Mouse (Mus musculus) cerebellum, adult 8-10 months (tissue): ENCODE measurements around the gene Klhl30.

Source experiments
- DNase-seq: peaks from one replicate; pipeline ENCODE4 v3.0.0; 2022

The Klhl30 gene

DNA sequence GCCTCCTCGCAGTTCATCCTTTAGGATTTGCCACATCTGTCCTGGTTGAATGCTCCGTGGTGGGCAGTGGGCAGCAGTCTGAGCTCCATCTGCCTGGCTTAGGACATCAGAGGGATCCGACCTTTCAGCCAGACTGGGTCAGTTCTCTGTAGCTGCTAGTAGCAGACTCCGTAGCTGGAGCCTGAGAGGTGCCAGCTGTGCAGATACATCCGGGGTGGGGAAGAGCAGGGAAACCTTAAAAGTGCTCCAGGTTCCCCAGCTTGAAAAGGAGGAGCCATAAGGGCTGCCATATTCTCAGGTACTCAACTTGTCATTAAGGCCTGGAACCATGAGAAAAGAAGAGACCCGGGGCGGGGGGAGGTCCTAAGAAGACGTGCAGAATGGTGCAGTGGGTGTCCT lies 15.0 kb downstream of the Klhl30 start:
- no peak for DNase-seq

DNA sequence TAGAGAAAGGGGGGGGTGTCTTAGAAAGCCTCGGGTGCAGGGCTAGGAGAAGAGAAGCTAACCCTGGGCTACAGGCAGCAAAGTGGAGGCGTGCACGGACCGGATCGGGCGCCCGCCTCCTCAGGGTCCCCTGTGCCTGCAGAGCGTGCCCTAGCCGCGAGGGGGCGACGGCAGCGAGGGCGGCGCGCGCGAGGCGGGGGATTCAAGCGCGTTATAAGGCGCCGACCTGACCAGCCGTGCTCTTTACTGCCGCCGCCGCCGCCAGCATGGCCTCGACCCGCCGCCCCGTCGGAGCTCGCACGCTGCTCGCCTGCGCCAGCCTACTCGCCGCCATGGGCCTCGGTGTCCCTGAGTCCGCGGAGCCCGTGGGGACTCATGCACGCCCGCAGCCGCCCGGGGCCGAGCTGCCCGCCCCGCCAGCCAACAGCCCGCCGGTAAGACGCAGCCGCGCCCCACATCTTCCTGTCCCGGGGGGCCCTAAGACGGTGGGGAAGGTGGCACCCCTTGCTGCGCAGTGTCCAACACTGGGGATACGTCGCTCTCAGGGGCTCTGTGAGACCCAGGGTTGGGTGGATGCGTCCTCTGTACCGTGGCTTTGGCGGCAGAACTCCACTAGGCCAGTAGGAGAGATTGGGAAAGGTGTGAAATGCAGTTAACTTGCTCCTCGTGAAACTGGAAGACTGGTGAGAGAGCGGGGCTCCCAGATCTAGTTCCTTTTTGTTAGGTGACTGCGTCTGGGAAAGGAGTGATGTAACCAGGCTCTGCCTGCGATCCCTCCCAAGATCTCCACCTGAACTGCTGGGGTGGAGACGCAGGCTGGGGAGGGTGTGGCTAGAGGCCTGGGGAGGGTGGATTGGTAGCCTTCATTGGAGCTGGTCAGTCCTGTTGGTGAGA lies 15.6 kb downstream of the Klhl30 start, which contains the start of gene Erfe:
TSS of gene Erfe (plus strand) at position 216 of the 894 bp plus-strand sequence.
- no peak for DNase-seq

DNA sequence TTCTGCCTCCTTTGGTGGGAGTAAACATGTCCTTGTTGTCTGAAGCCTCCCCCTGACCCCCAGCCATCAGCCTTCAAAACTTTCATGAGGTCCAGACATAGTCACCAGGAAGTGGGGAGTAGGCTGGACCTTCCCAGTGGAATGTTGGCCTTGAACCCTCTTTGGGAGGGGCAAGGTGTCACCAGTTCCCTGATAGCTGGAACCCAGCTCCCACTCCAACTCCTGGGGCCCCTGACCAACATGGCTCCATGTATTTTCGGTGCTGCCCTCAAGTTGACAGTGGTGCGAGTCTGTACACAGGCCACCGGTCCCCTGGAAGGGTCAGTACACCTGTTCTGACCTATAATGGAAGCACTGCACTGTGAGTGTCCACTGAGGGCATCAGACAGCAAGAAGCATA lies 16.5 kb downstream of the Klhl30 start:
- DNase-seq = no peak

DNA sequence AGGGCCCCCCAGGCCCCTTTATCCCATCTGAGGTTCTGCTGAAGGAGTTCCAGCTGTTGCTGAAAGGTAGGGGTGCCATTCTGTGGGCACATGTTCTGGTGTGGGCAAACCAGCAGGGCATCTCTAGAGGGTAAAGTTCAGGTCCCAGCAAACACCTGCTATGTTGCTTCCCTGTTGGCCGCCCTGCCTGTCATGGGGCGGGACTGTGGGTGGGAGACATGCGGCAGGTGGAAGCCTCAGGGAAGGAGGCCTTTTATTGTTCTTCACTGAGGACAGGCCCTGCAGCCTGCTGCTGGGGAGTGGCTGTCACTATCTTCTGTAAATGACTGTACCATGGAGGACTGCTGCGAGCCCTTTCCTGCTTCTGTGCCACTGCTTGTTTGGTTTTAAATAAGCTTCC lies 18.6 kb downstream of the Klhl30 start:
- DNase-seq = no peak

DNA sequence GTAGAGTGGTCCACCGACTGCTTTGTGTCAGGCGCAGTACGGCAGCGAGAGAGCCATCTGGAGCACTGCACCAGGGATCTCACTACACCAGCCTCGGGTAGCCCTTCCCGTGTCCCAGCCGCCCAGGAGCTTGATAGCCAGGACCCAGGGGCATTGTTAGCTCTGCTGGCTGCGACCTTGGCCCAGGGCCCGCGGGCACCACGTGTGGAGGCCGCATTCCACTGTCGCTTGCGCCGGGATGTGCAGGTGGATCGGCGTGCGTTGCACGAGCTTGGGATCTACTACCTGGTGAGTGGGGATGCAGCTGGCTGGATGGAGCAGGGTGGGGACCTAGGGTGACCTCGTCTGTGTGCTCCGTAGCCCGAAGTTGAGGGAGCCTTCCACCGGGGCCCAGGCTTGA lies 19.2 kb downstream of the Klhl30 start:
- no peak for DNase-seq

DNA sequence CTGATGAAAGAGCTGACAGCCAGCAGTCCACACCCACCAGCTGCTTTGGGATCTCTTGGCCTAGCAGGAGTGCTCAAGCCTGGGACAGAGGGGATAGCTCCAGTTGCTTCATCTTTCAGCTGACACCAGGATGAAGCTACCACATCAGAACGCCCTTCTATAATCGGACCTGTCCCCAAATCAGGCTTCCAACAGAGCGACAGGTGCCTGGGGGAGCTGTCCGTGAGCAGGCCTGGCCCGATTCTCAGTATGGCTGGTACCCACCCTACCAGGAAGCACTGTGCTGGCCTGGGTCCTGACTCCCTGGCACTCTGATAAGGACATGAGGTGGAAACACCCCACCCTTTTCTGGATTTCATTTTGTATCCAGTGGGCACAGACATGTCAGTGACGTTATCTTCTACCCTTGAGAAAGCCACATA lies 22.6 kb downstream of the Klhl30 start:
- no peak for DNase-seq

DNA sequence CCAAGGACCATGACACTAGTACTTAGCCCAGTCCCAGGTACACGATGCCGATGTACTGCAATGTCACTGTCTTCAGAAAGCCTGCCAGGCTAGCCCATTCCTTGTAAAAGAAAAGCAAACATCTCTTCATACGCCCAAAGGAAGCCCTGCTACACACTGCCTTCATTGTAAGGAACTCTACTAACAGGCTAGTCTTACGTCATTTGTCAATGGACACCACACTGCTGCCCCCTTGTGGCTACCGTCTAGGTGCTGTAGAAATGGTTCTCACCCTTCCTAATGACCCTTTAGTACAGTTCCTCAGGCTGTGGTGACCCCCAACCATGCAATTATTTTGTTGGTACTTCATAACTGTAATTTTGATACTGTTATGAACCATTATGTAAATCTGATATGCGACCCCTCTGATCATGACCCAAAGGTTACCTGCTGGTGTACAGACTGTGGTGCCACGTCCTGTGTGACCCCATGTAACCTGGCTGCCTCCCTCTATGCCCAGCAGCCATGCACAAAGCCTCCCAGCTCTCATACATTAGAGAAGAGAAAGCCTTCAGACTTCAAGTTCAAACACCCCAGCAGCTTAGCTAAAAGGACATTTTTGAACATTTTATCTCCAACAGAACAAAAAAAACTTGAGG lies 29.8 kb downstream of the Klhl30 start:
- DNase-seq = peak; percentile 65

DNA sequence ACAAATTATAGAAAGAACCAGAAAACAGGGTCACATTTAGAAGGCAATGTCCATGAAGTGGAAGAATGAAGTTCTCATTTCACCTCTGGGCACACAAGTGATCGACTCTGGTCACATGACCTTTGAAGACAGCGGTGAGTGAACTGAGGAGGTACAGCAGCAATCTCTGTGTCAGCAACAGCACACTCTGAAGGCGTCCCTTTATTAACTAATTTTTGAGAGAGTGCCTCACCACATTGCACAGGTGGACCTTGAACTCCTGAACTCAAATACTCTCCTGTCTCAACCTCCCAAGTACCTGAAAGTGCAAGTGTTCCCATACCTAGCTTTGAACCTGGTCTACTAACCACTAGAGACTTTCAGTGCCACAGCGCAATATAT lies 30.3 kb downstream of the Klhl30 start:
- DNase-seq = no peak

DNA sequence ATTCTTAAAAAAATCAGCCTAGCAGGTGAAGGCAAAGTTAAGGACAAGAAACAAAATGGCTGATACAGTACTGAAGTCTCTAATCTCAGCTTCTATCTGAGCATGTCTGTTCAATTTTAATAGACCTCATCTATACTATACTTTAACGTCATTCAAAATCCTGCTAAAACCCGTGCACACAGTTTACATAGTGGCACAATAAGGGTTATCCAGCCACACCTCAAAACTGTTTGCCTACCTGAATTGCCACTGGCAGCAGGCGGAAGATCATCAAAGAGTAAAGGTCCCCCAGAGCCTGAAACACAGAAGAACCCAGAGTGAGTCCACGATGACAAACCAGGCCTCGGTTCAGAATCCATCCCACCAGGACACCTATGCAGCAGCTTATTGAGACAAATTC lies 39.6 kb downstream of the Klhl30 start:
- DNase-seq = no peak

DNA sequence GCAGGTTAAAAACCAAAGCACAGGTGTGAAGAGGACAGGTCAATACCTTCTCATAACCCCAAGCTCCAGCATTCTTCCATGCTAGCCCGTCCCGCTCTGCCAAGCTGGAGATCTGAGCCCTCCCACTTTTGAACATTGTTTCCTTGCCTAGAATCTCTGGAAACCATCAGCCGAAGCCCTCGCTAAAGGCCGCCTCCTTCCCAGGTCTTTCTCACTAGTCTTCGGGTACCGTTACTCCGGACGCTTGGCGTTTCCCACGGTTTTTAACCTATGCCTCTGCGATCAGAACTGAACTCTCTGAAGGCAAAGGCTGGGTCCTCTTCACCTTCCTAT lies 47.1 kb downstream of the Klhl30 start:
- DNase-seq = no peak

DNA sequence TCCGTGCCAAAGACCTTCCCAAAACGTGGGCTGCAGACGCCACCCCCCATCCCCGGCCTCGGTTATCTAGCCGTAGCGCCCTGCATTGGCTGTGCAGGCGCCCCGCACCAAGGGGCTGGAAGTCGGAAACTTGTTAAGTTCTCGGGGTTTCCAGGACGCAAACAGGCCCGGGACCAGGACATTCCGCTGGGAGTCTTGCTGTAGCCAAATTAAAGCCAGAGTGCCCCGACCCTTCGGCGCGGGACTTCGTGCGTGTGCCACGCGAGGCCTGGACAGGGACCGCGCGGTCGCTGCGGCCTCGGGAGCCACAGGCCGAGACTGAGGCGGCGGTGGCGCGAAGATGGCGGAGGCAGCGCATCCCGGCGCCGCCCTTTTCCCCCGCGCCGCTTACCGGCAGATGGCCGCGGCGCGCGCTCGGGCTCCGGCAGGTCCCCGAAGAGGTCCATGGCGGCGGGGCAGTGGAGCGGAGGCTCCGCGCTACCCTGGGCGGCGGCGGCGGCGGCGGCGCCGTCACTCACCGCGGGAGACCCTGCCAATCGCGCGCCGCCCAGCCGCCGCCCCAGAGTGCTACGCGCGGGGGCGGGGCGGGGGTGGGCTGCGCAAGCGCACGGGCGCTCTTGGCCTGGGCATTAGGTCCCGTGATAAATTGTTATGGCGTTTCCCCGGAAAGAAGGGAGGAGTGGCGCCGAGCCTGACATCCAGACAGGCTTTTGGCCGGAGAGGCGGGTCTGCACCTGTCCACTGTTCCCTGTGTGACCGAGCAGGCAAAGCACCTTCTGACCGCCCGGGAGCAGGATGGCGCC lies 47.6 kb downstream of the Klhl30 start, which contains the start of gene Ilkap:
TSS of gene Ilkap (minus strand) at position 556 of the 803 bp plus-strand sequence.
- peak; percentile 80 for DNase-seq

DNA sequence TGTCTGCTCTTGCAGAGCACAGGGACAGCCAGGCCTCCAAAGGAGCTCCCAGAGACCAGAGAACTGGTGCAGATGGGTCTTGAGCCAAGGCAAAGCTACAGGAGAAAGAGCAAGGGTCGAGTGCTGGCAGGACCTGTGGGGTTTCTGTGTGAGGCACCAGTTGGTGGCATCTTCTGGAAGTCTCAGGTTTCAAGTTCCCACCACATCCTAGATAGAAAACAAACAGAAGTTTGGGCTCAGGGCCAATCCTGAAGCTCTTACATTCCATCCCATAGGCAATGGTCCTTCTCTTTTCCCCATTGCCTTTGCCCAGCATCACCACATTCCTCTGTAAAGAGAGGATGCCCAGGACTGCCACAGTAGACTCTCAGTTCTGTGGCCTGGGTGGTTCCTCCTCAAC lies 54.2 kb downstream of the Klhl30 start:
- DNase-seq = no peak

DNA sequence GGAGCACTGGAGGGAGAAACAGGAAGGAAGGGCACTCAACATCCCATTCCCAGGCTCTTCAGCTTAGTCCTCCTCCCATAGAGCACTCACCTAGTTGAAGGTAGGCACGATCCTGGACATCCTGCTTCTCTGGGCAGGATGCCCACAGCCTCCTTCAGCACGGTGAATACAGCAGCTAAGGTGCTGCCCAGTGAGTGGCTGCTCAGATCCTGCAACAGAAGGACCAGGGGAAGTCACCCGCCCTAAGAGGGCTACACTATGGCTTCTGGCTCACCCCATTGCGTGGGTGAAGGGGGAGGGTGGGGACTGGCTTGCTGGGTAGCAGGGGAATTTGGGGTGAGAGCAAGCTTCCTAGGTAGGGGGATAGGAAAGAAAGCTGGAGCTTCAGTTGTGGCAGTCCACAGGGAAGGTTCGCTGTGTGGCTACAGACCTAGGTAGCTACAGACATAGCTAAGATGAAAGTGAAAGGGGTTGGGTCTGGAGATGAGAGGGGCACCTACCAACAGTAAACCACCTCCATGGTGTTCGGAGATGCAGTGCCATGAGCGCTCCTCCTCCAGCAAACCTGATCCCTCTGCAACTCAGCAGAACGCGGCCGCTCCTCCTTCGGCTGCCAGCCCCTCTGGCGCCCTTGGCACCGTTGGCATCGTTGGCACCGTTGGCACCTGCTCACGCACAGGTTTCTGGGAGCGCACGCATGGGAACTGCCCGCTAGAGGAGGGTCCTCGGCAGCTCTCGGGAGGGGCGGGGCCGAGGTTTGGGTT lies 54.8 kb downstream of the Klhl30 start:
- peak; percentile 79 for DNase-seq

DNA sequence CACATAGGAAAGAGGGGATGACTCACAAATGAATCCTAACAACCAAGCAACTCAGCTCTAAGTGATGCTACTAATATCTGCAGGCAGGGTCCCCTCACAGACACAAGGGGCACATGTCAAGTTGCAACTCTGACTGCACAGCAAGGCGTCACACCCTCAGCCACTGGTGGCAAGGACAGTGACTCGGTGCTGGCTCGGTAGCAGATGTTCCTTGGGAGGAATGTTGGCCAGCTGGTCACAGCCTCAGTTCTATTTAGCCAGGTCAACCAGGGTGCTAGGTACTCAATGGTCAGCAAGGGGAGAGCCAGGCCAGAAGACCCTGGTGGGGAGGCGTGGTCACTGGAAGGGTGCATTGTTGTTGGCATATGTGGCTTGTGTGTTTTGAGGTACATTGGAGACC lies 57.0 kb downstream of the Klhl30 start:
- DNase-seq = no peak

DNA sequence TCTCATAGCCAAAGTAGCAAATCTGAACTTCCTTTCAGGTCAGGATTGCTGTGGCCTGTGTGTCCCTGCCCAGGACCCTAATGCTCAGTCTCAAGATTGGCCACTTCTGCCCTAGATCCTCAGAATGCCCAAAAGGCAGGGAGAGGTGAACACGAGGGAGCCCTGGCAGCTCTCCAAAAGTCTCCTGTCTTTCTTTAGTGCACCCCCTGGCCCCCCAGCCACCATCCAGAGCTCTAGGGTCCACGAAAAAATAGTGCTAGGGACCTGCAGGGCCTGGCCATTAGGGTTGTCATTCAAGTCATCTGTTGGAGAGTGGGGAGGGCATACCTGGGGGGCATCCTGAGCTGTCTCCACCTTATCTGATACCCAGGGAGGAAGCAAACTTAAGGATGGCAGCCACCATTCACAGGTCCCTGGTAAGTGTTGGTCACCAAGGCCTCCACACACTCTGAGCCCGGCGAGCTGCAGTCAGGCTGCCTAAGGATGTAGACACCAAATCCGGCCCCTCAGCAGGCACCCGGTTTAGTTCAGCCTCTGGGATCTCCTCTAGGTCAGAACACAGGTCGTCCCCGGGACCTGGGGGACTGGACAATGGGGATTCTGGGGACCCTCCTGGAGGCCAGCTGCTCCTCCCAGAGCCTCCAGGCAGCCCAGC lies 60.9 kb downstream of the Klhl30 start:
- no peak for DNase-seq
